Comparison of ENCODE assay signal across 10 mouse cellular contexts in the genomic region with DNA sequence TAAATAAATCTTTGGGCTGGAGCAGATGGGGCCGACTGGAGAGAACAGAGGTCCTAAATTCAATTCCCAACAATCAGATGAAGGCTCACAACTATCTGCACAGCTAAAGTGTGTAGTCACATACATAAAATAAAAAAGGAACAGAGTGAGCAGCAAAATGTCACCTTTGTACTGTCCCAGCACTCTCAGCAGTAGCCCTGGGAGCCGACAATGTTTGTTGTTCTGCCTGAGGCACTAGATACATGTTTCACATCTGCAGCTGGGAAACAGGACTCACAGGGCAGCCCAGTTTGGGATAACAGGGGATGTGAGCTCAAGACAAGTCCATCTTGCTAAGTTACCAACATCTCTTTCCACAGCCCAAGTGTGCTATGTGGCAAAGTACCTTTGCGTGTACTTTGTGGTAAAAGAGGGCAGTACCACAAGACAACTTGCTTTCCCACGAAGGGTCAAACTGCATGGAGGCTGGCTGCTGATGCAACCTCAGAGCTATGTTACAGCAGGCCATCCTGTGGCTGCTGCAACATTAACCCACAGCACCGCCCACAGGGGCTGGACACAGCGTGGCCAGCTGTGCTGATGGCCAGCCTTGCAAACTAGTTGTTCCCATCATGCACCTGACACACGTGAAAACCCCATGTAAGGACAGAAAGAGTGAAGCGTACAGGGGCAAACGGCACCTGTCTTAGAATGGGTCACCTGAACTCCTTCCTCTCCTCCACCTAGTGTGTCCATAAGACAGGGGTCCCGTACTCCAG. TPM values are rescaled to one million over a fixed set of nuclear protein-coding genes. Genes with fewer than 3 reads are reported as not detected.
DNase-seq lines count a peak whose midpoint lies in the region; ATAC-seq lines count a peak whose summit lies in the region.
"Had no signal": no experiment of that assay in that cellular context is flagged by ENCODE, and none has a peak within 500 bp of the region (broad histone marks: within the 10 kb centered on the region; RNA-seq: fewer than 3 reads in every experiment).

No protein-coding gene starts in this region.

- H3K4me3 ChIP-seq in kidney, embryonic 15.5 days (replicated peaks): no peak overlapping the region
- H3K4me3 ChIP-seq in midbrain, embryonic 11.5 days (ENCODE audit: low read depth, low read length): no peak overlapping the region
- no peak overlapping the region for H3K4me3 ChIP-seq in limb, embryonic 10.5 days
- H3K4me3 ChIP-seq: embryonic facial prominence, embryonic 12.5 days had no signal

- WGBS in kidney, embryonic 15.5 days: 53% methylated on average over 10 of the region's 10 CpGs
- 83% methylated on average over 10 of the region's 10 CpGs for WGBS in midbrain, embryonic 11.5 days
- WGBS in limb, embryonic 10.5 days: 79% methylated on average over 10 of the region's 10 CpGs

- intact Hi-C loops in heart, postnatal 10 days (cut with DNase I): no loop called here

- H3K4me1 ChIP-seq in kidney, embryonic 15.5 days: peaks cover 29% of the 10 kb centered on the region
- H3K4me1 ChIP-seq in midbrain, embryonic 11.5 days (ENCODE audit: control insufficient read depth, insufficient read depth, low read length): no peaks in the 10 kb centered on the region
- H3K4me1 ChIP-seq in limb, embryonic 10.5 days: 0 out of 2 replicates have a peak, but pooled peaks cover 4% of the 10 kb centered on the region

- H3K9ac ChIP-seq in kidney, embryonic 15.5 days: no peak overlapping the region
- no peak overlapping the region for H3K9ac ChIP-seq in midbrain, embryonic 11.5 days (ENCODE audit: low read length)
- H3K9ac ChIP-seq: embryonic facial prominence, embryonic 12.5 days had no signal

- peak; percentile 35 for DNase-seq in embryo, embryonic 10 days (ENCODE audit: low spot score)
- DNase-seq in embryo, embryonic 10.5 days (ENCODE audit: low spot score): no peak
- peak; percentile 89 for DNase-seq in NIH3T3 (ENCODE audit: low read depth)
- DNase-seq in lung, postnatal 4 days: peak; percentile 42 to 49
- DNase-seq in heart, postnatal 10 days: no peak
- DNase-seq in midbrain, embryonic 11.5 days (ENCODE audit: low spot score, missing footprints): no peak
- no peak for DNase-seq in limb, embryonic 10.5 days (ENCODE audit: low spot score)

- peak overlapping the region; percentile 78 for H3K27ac ChIP-seq in kidney, embryonic 15.5 days
- no peak overlapping the region for H3K27ac ChIP-seq in midbrain, embryonic 11.5 days (ENCODE audit: low read depth, low read length)
- no peak overlapping the region for H3K27ac ChIP-seq in limb, embryonic 10.5 days
- H3K27ac ChIP-seq: embryonic facial prominence, embryonic 12.5 days had no signal

- H3K27me3 ChIP-seq in kidney, embryonic 15.5 days: no peaks in the 10 kb centered on the region
- H3K27me3 ChIP-seq in midbrain, embryonic 11.5 days (ENCODE audit: control insufficient read depth, insufficient read depth, low read length): no peaks in the 10 kb centered on the region
- H3K27me3 ChIP-seq in limb, embryonic 10.5 days (ENCODE audit: low read depth, poor library complexity, severe bottlenecking): no peaks in the 10 kb centered on the region
- H3K27me3 ChIP-seq: embryonic facial prominence, embryonic 12.5 days had no signal

- no peak overlapping the region for H3K4me2 ChIP-seq in kidney, embryonic 15.5 days
- H3K4me2 ChIP-seq in midbrain, embryonic 11.5 days: no peak overlapping the region
- H3K4me2 ChIP-seq: embryonic facial prominence, embryonic 12.5 days had no signal

- no peaks in the 10 kb centered on the region for H3K9me3 ChIP-seq in kidney, embryonic 15.5 days (replicated peaks)
- no peaks in the 10 kb centered on the region for H3K9me3 ChIP-seq in midbrain, embryonic 11.5 days (ENCODE audit: control insufficient read depth, low read length)
- no peaks in the 10 kb centered on the region for H3K9me3 ChIP-seq in limb, embryonic 10.5 days (replicated peaks)
- H3K9me3 ChIP-seq: embryonic facial prominence, embryonic 12.5 days had no signal

- peaks cover 75% of the 10 kb centered on the region for H3K36me3 ChIP-seq in kidney, embryonic 15.5 days
- peaks cover 5% of the 10 kb centered on the region; the same call in 1 of the 2 replicates for H3K36me3 ChIP-seq in midbrain, embryonic 11.5 days (ENCODE audit: control insufficient read depth, insufficient read depth, low read length)
- H3K36me3 ChIP-seq in limb, embryonic 10.5 days: peaks cover 96% of the 10 kb centered on the region

- peak; percentile 60 for ATAC-seq in kidney, embryonic 15.5 days (replicated peaks; ENCODE audit: low FRiP score)
- ATAC-seq in midbrain, embryonic 11.5 days (ENCODE audit: low FRiP score): no peak
- ATAC-seq: CD4-positive, CD25-positive, alpha-beta regulatory T cell, adult 4 months had no signal

RNA-seq across cellular contexts. Expression of gene Ubr2, which starts 15.5 kb away (rescaled TPM):
- polyA plus RNA-seq in kidney, embryonic 15.5 days (2015; fragmentation: Nextera tagmentation; extraction: Ambion mirVana): 18.9 and 21.7 TPM in 2 replicates
- 10 to 100 TPM; 55.6 to 64.8 TPM for total RNA-seq in heart, postnatal 10 days (2021)
- 18.1 and 18.7 TPM in 2 replicates for polyA plus RNA-seq in midbrain, embryonic 11.5 days (2014; fragmentation: Nextera tagmentation; extraction: Ambion mirVana)
- polyA plus RNA-seq in limb, embryonic 10.5 days (2016; fragmentation: Nextera tagmentation; extraction: Ambion mirVana): 18.5 and 18.8 TPM in 2 replicates

Comparison
In these comparisons a context has a peak if more than half of its experiments do, and no peak if none do; other contexts are left out.
1. DNase-seq: peak in embryo, embryonic 10 days (single experiment), NIH3T3 (single experiment) and lung, postnatal 4 days (2 of 2); none in embryo, embryonic 10.5 days (single experiment), heart, postnatal 10 days (0 of 2), midbrain, embryonic 11.5 days (single experiment) and limb, embryonic 10.5 days (single experiment).